Mouse (Mus musculus) heart, postnatal 25 days (tissue): ENCODE data around the gene Serpina9. TPM values are rescaled to one million over a fixed set of nuclear protein-coding genes. Genes with fewer than 3 reads are reported as not detected.
"Not testable (repeated sequence)": the region's sequence is repeated elsewhere in the genome, so short reads cannot be mapped to it uniquely, and the experiment has no call there.

Experiments
- DNase-seq: peaks from one replicate; pipeline ENCODE4 v3.0.0; 2022; ENCODE audit warnings: low spot score
- intact Hi-C: fragments of 180-260 bp; cut with DNase I; formaldehyde crosslinking; loops from one replicate; pipeline ENCODE4 v1.15.1; 2025
- total RNA-seq, 2 experiments: library from RNA; stranded (reverse); gene quantifications; 2 replicates each; pipeline ENCODE4 v1.2.3; 2021

The Serpina9 gene
- total RNA-seq, 2 experiments from 2014 or later: 0.08 to 0.13 TPM

DNA sequence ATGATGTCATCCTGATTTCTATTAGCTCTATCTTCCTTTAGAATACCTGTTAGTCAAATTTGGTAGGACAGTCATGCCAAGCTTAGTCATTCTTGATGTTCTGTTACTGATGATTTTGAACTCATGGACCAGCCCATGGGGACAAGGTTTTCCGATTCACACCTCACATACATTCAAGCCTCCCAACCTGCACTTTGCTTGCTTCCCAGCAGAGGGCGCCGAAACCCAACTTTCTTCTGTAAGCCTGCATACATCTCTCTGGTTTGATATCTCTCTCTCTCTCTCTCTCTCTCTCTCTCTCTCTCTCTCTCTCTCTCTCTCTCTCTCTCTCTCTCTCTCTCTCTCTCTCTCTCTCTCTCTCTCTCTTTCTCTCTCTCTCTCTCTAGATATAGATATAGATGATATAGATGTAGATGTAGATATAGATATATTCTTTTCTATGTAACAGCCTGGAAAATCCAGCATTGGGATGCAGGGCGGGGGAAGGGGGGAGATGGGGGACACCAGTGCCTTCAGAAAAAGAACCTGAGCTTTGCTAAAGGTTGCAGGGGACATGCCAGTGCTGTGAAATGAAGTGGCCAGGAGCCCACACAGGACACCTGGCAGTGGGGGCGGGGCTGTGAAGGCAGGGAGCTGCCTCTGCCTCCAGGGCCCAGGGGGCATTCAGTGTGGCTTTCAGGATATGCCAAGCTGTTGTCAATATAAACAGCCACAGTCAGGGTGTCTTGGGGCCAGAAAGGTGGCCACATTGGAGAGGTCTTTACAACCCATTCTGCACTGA, 18.1 kb downstream of the Serpina9 start:
- no peak for DNase-seq
- intact Hi-C loops: loop anchor here (1.0 to 2.0 kb wide), 3 partner anchors 35 to 423 kb away; no protein-coding TSS in a partner anchor

DNA sequence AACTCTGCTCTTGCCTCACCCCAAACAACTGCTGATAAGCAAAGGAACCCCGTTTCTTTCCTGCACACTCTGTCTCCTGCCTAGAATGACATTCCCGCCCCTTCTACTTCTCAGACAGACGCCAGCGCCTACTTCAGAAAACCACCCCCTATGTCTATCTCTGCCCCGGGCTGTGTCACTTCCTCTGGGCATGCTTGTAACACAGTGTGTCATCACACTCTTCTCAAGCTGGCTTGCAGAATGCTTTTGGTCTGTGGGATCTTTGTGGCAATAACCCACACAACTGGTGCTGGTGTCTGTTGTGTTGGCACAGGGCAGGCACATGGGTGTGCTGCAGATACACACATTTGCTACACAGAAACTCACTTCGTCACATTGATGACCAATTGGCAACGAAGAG, 20.6 kb downstream of the Serpina9 start:
- DNase-seq: no peak
- intact Hi-C loops: no loop called here

DNA sequence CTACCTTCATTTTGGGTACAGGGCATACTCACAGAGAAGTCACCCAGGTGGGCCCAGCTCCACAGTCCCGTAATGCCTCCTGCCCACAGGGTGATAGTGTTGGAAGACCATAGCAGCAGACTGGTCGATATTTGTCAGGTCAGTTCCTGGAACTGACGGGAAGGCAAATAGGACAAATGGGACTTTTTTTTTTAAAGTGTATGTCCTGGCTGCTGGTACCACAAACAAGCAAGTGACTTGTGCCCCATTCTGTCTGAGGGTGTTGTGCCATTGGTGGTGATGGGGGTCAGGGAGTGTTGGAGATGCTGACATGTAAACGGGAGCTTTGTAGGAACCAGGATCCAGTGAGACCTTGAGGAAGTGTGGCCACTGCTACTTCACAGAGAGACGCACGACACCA, 23.7 kb downstream of the Serpina9 start, which contains the start of gene Serpina11:
Gene Serpina11 (minus strand): TSS at position 101 of the 400 bp plus-strand sequence.
- intact Hi-C loops: no loop called here
- DNase-seq: no peak

DNA sequence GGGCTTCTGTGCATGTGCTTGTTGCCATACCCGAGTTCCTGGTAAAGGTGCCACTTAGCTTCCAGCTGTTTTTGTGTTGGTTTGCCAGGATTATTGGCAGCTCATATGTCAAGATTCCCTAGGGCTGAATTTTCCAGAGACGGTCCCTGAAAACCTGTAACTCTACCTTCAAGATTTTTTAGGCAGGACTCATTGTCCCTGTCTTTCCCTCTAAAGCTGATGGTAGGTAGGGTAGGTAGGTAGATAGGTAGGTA, 24.1 kb downstream of the Serpina9 start:
- no peak for DNase-seq
- intact Hi-C loops: no loop called here

DNA sequence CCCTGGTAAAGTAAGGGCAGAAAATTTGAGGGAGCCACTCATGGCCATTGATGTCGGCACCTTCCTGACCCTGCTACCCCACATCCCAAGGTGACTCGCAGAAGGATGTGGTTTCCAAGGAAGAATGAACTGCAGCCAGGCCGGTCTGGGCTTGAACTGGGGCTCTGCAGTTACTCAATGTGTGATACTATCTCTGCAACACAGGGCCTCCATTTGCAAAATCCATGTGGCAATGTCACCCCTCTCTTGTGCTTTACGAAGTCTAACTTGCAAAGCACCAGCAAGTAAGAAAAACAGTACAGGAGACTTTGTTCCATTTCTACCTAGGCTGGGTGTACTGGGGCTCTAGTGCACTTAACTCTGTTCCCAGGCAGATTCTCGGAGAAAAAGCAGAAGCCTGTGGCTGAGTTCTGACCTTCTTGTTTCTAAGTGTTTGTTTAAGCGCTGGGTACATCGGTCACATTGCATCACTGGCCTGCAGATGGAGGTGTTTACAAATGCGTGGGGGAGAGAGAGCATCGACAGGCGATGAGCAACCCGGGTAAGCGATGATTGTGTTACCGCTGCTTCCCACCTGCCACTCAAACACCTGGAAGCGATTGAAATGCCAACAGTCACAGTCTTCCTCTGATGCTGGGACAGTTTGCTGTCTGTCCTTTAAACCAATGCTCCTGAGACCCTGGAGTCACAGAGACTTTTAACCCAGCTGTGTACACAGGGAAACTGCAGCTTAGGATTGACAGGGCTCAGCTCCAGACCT, 24.6 kb downstream of the Serpina9 start:
- intact Hi-C loops: no loop called here
- DNase-seq: no peak

DNA sequence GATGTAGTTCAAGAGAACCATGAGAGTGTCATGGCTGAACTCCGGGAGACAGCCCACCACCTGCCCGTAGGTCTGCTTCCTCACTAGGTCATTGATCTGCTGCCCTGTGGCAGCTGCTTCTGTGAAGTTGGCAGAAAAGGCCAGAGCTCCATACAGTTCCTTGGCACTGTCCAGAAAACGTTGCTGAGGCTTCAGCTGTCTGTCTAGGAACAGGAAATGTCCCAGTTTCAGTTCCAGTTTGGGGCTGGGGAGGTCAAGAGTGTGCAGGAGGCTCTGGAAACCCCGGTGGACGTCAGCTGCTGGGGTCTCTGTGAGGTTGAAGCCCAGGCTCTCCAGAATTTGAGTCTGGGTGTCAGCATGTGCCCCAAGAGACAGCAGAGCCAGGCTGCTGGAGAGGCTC, 27.7 kb downstream of the Serpina9 start:
- no peak for DNase-seq
- intact Hi-C loops: no loop called here

DNA sequence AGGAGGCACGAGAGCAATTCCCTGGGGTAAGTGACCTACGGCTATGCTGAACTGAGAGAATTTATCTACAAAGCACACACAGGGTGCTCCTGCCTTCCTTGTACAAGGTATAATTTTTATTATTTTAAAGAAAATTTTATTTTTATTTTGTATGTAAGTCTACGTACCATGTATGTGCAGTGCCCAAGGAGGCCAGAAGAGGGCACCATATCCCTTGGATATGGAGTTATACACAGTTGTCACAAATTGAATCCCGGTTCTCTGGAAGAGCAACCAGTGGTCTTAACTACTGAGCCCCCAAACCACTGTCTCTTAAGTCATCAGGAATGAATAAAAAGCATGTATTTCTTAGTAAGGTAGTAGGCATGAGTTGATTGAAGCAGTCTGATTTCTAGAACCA, 28.6 kb downstream of the Serpina9 start:
- no peak for DNase-seq
- intact Hi-C loops: no loop called here

DNA sequence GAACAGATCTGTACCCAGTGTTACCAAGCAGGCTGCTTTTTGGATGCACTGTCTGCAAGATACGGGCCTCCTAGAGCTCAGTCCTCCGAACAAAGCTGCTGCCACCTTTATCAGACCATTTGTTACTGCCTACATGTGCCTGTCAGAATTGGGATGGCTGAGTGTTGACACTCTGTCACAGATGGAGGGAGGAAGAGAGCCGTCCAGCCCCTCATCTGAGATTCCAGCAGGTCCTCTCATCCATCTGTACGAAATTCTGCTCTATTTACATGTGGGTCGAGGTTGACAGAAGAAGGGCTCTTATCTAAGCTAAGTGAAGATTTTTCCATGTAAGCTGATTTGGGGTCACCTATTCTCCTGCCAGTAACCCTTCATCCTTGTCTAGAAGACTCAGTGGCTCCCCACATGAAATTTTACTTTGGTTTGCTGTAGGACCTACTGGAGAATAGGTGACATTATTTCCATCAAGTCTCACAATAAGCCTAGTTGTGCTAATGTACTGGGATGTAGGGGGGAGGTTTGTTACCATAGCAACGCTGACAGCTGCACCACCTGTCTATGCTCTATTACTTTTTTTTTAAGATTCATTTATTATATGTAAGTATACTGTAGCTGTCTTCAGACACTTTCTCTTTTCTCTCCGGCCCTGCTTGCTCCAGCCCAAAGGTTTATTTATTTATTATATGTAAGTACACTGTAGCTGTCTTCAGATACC, 31.8 kb downstream of the Serpina9 start:
- no peak for DNase-seq
- intact Hi-C loops: no loop called here

DNA sequence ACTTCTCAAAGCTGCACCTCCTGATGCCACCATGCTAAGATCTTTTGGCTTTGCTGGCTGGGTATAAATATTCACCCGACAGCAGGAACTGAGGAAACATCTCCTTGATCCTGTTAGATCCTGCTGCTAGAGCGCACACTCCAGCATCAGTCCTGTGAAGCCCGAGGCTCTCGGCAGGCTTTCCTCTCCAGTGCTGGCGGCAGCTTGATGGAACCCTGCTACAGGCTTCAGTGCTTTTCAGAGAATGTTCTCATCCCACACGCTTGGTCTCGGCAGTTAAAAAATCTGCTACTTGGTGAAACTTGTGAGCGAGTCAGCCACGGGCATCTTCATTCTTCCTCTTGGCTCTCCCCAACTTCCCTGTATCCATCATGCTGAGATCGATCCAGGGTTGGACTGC, 35.3 kb downstream of the Serpina9 start:
- DNase-seq: no peak
- intact Hi-C loops: no loop called here

DNA sequence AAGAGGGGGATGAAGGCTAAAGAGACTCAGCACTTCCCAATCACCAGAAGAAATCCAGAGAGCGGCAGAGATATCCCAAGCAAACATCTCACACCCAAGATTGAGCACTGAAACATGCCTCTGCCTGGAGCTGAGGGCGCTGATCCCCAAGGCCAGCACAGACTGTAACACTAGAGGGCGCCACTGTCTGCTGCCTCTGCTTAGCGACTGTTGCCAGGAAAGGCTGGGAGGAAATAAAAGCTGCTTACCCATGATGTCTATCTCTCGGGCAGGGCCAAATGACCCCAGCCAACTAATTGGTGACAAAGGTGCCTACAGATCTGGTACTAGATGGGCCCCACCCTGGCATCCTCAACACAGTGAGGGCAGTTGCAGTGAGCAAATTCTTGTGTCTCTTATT, 35.7 kb downstream of the Serpina9 start:
- no peak for DNase-seq
- intact Hi-C loops: no loop called here

DNA sequence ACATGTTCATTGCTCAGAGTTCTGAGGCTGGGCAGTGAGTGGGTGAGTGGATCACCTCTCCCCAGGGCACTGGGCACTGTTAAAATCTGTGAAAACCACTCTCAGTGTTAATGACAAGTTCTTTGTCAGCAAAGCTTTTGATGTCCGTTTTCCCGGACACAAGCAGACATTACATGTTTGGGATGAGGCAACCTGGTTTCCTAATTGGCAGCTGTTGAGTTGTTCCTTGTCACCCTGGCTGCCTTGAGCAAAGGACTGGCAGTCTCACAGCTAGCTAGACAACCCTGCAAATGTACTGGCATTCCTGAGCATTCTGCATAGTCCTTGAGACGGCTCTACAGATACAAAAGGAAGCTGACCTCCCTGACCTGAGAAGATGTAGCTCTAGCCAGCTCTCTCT, 36.5 kb downstream of the Serpina9 start:
- DNase-seq: no peak
- intact Hi-C loops: no loop called here

DNA sequence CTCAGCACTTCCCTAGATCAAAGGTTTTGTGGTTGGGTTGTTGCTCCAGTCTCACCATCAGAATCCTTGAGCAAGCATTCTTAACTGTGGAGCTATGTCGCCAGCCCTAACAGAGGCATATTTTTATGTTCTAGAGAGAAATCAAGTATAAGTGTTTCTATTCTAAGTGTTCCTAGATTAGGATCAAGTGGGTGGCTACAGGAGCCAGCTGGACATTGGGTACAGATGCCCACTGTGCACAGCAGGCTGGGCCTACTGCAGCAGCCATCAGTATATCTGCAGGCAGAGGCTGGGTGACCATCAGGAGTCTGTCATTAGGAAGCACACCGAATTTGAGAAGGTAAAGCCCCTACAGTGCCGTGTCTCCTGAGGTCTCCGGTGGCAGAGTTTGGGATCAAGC, 42.5 kb downstream of the Serpina9 start:
- intact Hi-C loops: no loop called here
- DNase-seq: no peak

DNA sequence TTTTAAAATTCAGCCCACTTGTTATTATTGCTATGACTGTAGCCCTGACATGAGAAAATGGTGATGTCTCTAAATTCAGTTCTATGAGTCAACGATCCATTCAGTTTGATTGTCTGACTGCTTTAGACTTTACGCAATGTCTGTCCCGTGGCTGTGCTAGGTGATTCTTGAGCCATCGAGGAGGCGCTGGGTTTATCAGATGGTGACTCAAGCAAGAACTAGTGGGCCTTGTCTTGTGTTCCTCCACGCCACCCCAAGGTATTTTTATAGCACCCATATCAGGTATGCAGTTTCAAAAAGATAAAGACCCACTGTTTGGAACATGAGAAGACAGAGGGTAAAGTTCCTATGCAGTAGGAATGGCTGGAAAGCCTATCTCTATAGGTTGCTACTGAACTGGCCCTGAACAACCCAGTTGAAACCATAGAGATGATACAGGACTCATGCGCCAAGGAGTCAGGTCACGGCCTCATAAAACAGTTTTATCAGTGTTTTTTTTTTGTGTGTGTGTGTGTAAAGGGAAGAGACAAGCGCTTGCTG, 43.9 kb downstream of the Serpina9 start:
- intact Hi-C loops: no loop called here
- DNase-seq: no peak

DNA sequence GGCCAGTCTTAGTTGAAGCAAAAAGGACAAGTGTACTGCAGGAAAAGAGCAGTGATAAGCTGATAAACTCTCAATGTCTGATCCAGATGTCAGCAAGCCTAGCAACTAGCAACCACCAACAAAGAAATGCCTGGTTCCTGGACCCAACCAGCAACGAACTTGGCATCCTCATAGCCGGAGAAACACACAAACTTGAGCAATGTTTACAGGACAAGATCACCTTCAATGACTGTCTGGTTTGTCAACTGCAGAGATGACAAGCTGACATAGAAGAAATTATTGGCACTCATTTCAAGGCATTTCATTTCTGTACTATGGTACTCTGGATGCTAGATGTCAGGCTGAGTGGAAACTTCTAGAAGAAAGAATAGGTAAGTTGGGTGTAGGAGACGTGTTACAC, 46.8 kb downstream of the Serpina9 start:
- no peak for DNase-seq
- intact Hi-C loops: no loop called here

DNA sequence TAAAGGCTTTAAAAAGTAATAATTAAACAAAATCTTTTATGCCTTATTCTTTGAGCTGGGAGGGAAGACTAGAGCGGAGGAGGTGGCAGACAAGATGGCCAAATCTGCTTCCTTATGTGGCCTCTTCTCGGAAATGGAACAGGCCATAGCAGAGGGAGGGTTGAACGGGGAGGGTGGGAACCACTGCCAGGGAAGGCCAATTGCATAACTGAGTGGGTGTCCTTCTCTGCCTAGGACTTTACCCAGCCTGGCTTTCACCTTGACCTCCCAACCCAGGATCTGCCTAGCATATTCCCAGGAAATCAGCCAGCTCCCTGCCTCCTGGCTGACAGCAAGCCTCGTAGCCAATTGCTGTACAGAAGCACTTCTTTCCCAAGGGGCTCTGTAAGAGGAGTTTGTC, 50.3 kb downstream of the Serpina9 start:
- intact Hi-C loops: no loop called here
- no peak for DNase-seq

DNA sequence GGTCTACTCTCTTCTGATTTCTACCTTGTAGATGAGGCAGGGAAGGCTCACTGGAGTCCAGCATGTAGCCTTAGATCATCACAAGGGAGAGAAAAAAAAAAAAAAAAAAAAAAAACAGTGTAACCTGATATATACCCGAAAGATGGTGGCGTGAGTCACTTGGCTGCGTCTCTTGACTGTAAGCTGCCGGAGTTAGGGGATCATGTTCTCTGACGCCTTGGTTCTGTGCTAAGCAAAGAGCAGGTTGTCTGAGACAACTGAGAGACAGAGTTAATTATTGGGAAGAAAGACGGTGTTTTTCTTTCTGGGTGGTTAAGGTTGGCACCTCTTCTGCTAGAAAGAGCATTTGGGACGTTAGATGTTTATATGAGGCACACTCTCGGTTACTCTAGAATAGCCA, 50.7 kb downstream of the Serpina9 start:
- DNase-seq: no peak

DNA sequence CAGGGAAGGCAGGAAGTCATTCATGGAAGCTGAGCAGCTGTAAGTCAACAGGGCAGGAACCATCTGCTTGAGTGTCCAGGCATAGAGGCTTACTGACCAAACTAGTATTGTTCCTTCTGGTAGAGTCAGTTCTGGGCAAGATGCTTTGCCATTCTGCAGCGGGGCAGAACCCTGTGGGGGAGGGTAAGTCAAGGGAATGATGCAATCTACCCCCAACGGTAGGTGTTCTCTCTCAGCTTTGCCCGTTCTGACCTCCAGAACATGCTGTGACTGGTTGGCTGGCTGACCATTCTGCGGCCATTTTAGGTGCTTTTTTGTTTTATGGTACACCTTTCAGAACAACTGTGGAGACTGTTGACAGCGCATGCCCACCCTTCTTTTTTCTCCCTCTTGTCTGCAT, 51.2 kb downstream of the Serpina9 start:
- intact Hi-C loops: no loop called here
- no peak for DNase-seq

More for the DNA sequence above, 50.7 kb downstream of the Serpina9 start:
- intact Hi-C loops: no loop called here

DNA sequence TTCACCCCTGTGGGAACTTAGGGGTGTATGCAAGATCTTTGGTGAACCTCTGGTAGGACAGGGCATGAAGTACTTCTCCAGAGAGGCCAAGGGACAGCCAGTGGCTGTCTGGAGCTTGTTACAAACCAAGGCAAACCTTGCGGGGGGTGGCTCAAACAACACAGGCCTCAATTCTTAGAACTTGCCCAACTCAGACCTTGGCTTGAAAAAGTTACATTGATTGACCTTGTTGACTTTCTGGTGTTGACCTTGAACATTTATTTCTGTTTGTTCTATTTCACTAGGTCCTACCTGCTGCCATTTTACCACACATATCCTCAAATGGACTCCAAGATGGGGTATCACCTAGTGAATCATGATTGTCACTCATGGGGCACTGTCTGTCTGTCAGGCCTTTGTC, 51.8 kb downstream of the Serpina9 start:
- no peak for DNase-seq
- intact Hi-C loops: no loop called here

DNA sequence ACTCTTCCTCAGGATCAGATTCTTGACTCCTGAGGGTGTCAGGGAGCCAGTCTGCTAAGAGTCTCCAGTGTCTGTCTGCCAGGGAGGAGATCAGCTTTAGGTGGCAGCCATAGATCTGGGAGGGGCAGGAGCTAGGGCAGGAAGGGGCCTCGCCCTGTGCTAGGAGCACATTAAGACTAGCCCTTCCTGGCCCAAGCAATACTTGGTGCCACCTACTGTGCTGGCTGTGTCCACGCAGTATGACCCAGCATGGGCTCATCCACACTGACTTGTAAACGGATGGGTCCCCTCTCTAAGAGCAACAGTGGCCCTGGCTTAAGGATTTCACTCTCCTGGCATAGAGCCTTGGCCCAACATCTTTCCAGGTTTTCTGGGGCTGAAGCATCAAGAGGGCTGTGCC, 54.8 kb downstream of the Serpina9 start, which contains the start of gene Serpina1e:
Gene Serpina1e (minus strand): TSS at position 178 of the 400 bp plus-strand sequence.
- intact Hi-C loops: no loop called here

DNA sequence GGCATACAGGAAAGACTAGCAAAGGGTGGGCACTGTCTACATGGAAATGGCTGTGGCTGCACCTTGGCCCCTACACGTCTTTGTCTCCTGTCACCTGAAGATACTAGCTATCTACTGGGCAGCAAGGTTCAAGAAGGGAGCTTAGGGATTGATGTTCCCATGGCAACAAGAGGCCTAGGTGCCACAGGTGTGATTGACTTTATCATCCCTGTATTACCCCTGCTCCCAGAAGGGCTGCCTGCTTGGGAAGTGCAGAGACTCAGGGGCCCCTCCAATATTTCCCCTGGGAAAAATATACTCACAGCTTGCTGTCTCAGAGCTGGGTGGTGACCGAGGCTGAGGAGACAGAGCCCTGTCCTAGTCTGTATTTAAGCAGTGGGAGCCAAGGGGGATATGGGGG, 57.0 kb downstream of the Serpina9 start:
- DNase-seq, intact Hi-C loops: not testable (repeated sequence)

More for the DNA sequence above, 54.8 kb downstream of the Serpina9 start, which contains the start of gene Serpina1e:
- no peak for DNase-seq

DNA sequence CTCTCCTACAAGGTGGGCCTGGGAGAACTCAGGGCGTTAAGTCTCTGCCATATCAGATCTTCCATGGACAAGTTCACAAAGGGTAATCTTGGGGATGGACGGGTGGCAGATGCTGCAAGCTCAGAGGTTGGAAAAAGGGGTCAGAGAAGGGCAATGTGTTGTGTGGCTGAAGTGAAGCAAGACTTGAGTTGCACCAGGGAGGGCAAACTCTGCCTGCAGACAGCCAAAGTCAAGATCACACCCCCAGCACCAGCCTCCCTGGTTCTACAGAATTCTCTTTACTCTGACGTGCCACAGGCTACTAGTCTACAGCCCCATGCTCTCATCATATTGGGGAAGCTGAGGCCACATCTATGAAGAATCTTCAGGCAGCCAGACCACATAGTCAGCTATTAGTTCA, 60.6 kb downstream of the Serpina9 start:
- intact Hi-C loops, DNase-seq: not testable (repeated sequence)
